27 mouse cellular contexts compared by ENCODE assay signal in genomic region chr10:122455793-122456192, GRCm38 (mm10). TPM values are rescaled to one million over a fixed set of nuclear protein-coding genes. Genes with fewer than 3 reads are reported as not detected.
"Had no signal": no experiment of that assay in that cellular context is flagged by ENCODE, and none has a peak within 500 bp of the region (broad histone marks: within the 10 kb centered on the region; RNA-seq: fewer than 3 reads in every experiment).

No protein-coding gene starts in this region.

- H3K4me1 ChIP-seq: heart, embryonic 13.5 days; hindbrain, embryonic 10.5 days; hindbrain, embryonic 12.5 days; intestine, embryonic 15.5 days; kidney, embryonic 15.5 days; limb, embryonic 15.5 days had no signal

- H3K27me3 ChIP-seq: intestine, embryonic 15.5 days had no signal

- ATAC-seq: hindbrain, embryonic 16.5 days; inflammation-experienced regulatory T-cells, adult 6 months; intestine, embryonic 15.5 days; intestine, postnatal 0 days had no signal

- H3K4me3 ChIP-seq: heart, adult 2 months; heart, embryonic 13.5 days; heart, embryonic 15.5 days; hindbrain, embryonic 10.5 days; hindbrain, embryonic 12.5 days; intestine, embryonic 15.5 days; kidney, embryonic 15.5 days; limb, embryonic 13.5 days; limb, embryonic 15.5 days had no signal

- DNase-seq: gastrocnemius, postnatal 14 days; gastrocnemius, postnatal 36 days; heart, adult 11 months; heart, adult 2 months; heart, postnatal 14 days; heart, postnatal 4 days; kidney, adult 18-20 months; kidney, adult 9 months; kidney, postnatal 14 days; kidney, postnatal 36 days; layer of hippocampus, adult 9-11 months; layer of hippocampus, postnatal 36 days had no signal

- H3K9ac ChIP-seq: heart, embryonic 13.5 days; heart, embryonic 15.5 days; hindbrain, embryonic 12.5 days; hindbrain, embryonic 14.5 days; intestine, embryonic 15.5 days; kidney, embryonic 15.5 days; limb, embryonic 13.5 days; limb, embryonic 15.5 days; liver, embryonic 14.5 days had no signal

- H3K27ac ChIP-seq: heart, adult 2 months; heart, embryonic 13.5 days; heart, embryonic 15.5 days; hindbrain, embryonic 10.5 days; hindbrain, embryonic 12.5 days; hindbrain, embryonic 14.5 days; intestine, embryonic 15.5 days; kidney, embryonic 15.5 days; kidney, postnatal 0 days; limb, embryonic 13.5 days; limb, embryonic 15.5 days; liver, embryonic 14.5 days had no signal

- H3K36me3 ChIP-seq: heart, embryonic 13.5 days; heart, embryonic 15.5 days; hindbrain, embryonic 10.5 days; hindbrain, embryonic 12.5 days; intestine, embryonic 15.5 days; kidney, embryonic 15.5 days; limb, embryonic 13.5 days; limb, embryonic 15.5 days had no signal

- H3K4me2 ChIP-seq: heart, embryonic 11.5 days; heart, embryonic 13.5 days; heart, embryonic 15.5 days; hindbrain, embryonic 12.5 days; hindbrain, embryonic 14.5 days; intestine, embryonic 15.5 days; kidney, embryonic 15.5 days; limb, embryonic 13.5 days; limb, embryonic 15.5 days had no signal

- H3K9me3 ChIP-seq: heart, embryonic 15.5 days; hindbrain, embryonic 10.5 days; hindbrain, embryonic 12.5 days; intestine, embryonic 15.5 days; kidney, embryonic 15.5 days; limb, embryonic 13.5 days; limb, embryonic 15.5 days had no signal

RNA-seq across cellular contexts. Expression of gene Avpr1a, which starts 7.5 kb away (rescaled TPM):
- polyA plus RNA-seq: inflammation-experienced regulatory T-cells, adult 6 months had no signal
